Mouse (Mus musculus): ENCODE results near the gene Arcn1.

DNA sequence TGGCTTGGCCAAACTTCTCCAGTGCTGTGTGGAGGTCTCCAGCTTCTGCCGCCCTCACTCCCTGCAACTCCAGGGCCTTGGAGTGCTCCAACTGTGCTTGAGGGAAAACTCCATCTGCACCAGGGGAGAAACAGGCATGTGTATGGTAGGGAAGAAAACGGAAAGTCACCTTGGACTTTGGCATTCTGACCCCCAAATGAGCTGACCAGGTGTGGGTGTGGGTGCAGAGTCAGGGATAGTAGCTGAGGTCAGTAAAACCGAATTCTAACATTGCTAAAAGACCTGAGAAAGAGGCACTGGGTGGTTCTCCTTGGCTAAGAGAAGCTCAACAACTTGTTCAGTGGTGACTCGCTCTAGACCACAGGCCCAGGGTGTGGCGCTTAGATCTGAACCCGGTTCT, 34.0 kb upstream of the Arcn1 start:
- TF ChIP-seq CTCF (IDR thresholded peaks at IDR 0.05; ENCODE audit: extremely low read depth, insufficient read length, insufficient replicate concordance, low read depth, low read length) (no peak), POLR2A (IDR thresholded peaks at IDR 0.05; ENCODE audit: low read depth, low read length) (no peak)

Measured in small intestine, adult 2 months (tissue).